Mouse (Mus musculus) mature B cell (primary cell): ENCODE results near the gene Gm12355.

Experiments
- in situ Hi-C: fragments of 300-500 bp; cut with MboI; formaldehyde crosslinking; loops from 2 replicates; pipeline ENCODE4 v1.14.3; 2019

Gene Gm12355

GRCm38 (mm10) chr11:98581286-98582029, 44.0 kb downstream of the Gm12355 start:
- in situ Hi-C loops = no loop called here

GRCm38 (mm10) chr11:98580301-98581121, 45.0 kb downstream of the Gm12355 start:
- in situ Hi-C loops = no loop called here

GRCm38 (mm10) chr11:98577776-98578175, 47.7 kb downstream of the Gm12355 start:
- in situ Hi-C loops = no loop called here
